Mouse (Mus musculus) hindbrain, embryonic 14.5 days (tissue): ENCODE data around the gene Ak5. TPM values are rescaled to one million over a fixed set of nuclear protein-coding genes. Genes with fewer than 3 reads are reported as not detected.

Source experiments
- ATAC-seq: fragments of 200-750 bp; cut with Nextera tagmentation; 2 replicates; pipeline ENCODE4 v1.8.0; 2017; ENCODE audit warnings: moderate number of reproducible peaks, mild to moderate bottlenecking, moderate TSS enrichment, moderate library complexity; ENCODE audit not compliant: low FRiP score
- DNase-seq: peaks from one replicate; pipeline ENCODE4 v3.0.0-alpha.2; 2015; ENCODE audit warnings: low spot score
- H3K27ac ChIP-seq: fragments of 300-500 bp; sonication (generic); 2 replicates; pipeline ENCODE4 v1.5.1; 2014; ENCODE audit warnings: mild to moderate bottlenecking, moderate library complexity
- H3K27me3 ChIP-seq: fragments of 300-500 bp; sonication (generic); 2 replicates; pipeline ENCODE4 v1.6.1; 2014; ENCODE audit warnings: mild to moderate bottlenecking, low read length, mixed read lengths; ENCODE audit not compliant: control insufficient read depth, insufficient read depth
- H3K36me3 ChIP-seq: fragments of 300-500 bp; sonication (generic); replicated peaks from 2 replicates; pipeline ENCODE4 v1.6.1; 2014; ENCODE audit not compliant: control insufficient read depth, insufficient read depth
- H3K4me1 ChIP-seq: fragments of 300-500 bp; sonication (generic); replicated peaks from 2 replicates; pipeline ENCODE4 v1.6.1; 2014; ENCODE audit warnings: antibody characterized with exemption, low read length, mixed read lengths; ENCODE audit not compliant: control insufficient read depth, insufficient read depth
- H3K4me2 ChIP-seq: fragments of 300-500 bp; sonication (generic); replicated peaks from 2 replicates; pipeline ENCODE4 v1.6.1; 2014; ENCODE audit warnings: mild to moderate bottlenecking, moderate library complexity
- H3K4me3 ChIP-seq: fragments of 300-500 bp; sonication (generic); replicated peaks from 2 replicates; pipeline ENCODE4 v1.5.1; 2014; ENCODE audit warnings: mild to moderate bottlenecking, low read length
- H3K9ac ChIP-seq: fragments of 300-500 bp; sonication (generic); 2 replicates; pipeline ENCODE4 v1.6.1; 2014
- H3K9me3 ChIP-seq: fragments of 300-500 bp; sonication (generic); 2 replicates; pipeline ENCODE4 v1.6.1; 2016; ENCODE audit warnings: low read length; ENCODE audit not compliant: control insufficient read depth
- WGBS: fragments of 180-500 bp; shearing (Covaris S2); extraction: QIAGEN DNeasy Blood & Tissue Kit; methylation state at CpG from one replicate; pipeline ENCODE4 v1.1.7; 2014; 5-methylcytosine and 5-hydroxymethylcytosine counted together
- polyA plus RNA-seq: library from polyadenylated mRNA; unstranded; fragments of >200 nt; fragmentation: Nextera tagmentation; extraction: Ambion mirVana; gene quantifications from 2 replicates; pipeline ENCODE4 v1.2.1, GENCODE M21; 2014

Ak5 gene
- polyA plus RNA-seq, 1 experiment from 2014 or later = 14.1 TPM

DNA sequence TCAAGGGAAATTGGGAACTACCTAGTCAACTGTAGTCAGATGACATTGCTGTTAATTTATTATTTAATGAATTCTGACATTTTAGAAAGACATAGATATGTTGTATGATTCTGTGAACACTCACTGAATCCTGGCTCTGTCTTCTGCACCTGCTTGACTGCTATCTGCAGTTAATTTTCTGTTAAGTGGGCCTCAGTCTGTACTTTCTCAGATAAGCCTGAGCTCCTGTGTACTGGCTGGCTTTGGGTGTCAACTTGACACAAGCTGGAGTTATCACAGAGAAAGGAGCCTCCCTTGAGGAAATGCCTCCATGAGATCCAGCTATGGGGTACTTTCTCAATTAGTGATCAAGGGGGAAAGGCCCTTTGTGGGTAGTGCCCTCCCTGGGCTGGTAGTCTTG is 118.1 kb downstream of the Ak5 start:
- Histone ChIP-seq H3K27ac (no peak overlapping the region), H3K4me1 (no peaks in the 10 kb centered on the region), H3K4me3 (no peak overlapping the region), H3K27me3 (no peaks in the 10 kb centered on the region), H3K9ac (no peak overlapping the region), H3K36me3 (no peaks in the 10 kb centered on the region), H3K9me3 (no peaks in the 10 kb centered on the region), H3K4me2 (no peak overlapping the region)
- no peak for DNase-seq
- ATAC-seq = no peak

DNA sequence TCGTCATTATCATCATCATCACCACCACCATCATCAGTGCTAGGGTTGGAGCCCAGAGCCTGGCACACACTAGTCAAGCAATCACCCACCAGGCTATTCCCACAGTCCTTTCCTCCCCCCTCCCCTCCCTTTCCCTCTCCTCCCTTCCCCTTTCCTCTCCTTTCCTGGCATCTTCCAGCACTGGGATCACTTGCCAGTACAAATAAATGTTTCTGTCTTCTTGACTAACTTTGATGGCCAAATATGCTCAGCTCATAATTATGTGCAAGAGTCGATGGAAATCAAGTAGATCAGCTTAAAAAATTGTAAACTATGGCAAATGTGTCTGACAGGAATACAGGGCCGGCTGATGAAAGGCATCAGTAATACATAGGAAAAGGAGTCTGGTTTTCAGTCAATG is 123.2 kb downstream of the Ak5 start:
- no peak overlapping the region for H3K27ac ChIP-seq
- no peak overlapping the region for H3K9ac ChIP-seq
- DNase-seq (no peak), ATAC-seq (no peak)
- no peaks in the 10 kb centered on the region for H3K4me1 ChIP-seq
- no peaks in the 10 kb centered on the region for H3K27me3 ChIP-seq
- H3K4me2 ChIP-seq = no peak overlapping the region
- H3K36me3 ChIP-seq = no peaks in the 10 kb centered on the region
- no peaks in the 10 kb centered on the region for H3K9me3 ChIP-seq
- H3K4me3 ChIP-seq = no peak overlapping the region
- 92% methylated on average over 3 of the region's 3 CpGs for WGBS

DNA sequence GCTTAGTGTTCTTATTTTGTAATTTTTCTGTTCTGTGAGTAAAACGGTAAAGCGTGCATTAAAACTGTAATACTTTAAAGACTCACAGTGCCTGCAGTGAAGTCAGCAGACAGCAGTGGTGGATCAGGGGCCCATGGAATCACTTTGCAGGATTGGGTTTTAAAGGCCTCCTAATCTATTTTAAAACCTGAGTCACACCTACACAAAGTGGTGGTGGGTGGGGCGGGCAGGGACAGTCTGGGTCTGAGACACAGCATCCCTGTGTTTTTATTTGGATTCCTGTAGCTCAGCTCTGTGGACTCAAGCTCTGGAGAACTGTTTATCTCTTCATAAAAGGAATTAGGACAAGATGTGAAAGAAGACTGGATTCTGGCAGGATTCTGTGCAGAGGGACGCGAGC is 125.9 kb downstream of the Ak5 start:
- Histone ChIP-seq H3K4me2 (no peak overlapping the region), H3K9ac (no peak overlapping the region), H3K4me1 (no peaks in the 10 kb centered on the region), H3K27me3 (no peaks in the 10 kb centered on the region), H3K4me3 (no peak overlapping the region), H3K36me3 (no peaks in the 10 kb centered on the region), H3K9me3 (no peaks in the 10 kb centered on the region), H3K27ac (no peak overlapping the region)
- DNase-seq (no peak), ATAC-seq (no peak)
- WGBS = 79% methylated on average over 5 of the region's 5 CpGs

DNA sequence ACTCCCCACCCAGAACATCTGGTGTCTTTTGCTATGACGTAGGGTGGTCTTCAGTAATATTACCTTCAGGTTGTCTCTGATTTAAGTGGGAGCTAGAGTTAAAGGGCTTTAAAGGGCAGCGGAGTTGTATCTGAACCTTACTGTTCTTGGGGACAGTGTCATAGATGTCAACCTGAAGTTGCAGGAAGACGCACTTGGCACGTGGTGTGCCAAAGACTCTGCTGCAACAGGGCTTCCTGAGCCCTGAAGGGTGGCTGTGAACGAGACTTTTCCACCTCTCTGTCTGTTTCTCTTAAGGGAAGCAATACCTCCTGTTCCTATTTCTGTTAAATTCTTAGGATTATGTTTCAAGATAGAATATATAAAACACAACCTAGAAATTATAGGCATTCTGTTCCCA is 137.8 kb downstream of the Ak5 start:
- no peaks in the 10 kb centered on the region for H3K4me1 ChIP-seq
- H3K36me3 ChIP-seq = no peaks in the 10 kb centered on the region
- DNase-seq = no peak
- WGBS = 96% methylated on average over 5 of the region's 5 CpGs
- no peak overlapping the region for H3K9ac ChIP-seq
- no peaks in the 10 kb centered on the region for H3K27me3 ChIP-seq
- H3K4me2 ChIP-seq = no peak overlapping the region
- ATAC-seq = no peak
- H3K4me3 ChIP-seq = no peak overlapping the region
- H3K9me3 ChIP-seq = no peaks in the 10 kb centered on the region
- H3K27ac ChIP-seq = no peak overlapping the region

DNA sequence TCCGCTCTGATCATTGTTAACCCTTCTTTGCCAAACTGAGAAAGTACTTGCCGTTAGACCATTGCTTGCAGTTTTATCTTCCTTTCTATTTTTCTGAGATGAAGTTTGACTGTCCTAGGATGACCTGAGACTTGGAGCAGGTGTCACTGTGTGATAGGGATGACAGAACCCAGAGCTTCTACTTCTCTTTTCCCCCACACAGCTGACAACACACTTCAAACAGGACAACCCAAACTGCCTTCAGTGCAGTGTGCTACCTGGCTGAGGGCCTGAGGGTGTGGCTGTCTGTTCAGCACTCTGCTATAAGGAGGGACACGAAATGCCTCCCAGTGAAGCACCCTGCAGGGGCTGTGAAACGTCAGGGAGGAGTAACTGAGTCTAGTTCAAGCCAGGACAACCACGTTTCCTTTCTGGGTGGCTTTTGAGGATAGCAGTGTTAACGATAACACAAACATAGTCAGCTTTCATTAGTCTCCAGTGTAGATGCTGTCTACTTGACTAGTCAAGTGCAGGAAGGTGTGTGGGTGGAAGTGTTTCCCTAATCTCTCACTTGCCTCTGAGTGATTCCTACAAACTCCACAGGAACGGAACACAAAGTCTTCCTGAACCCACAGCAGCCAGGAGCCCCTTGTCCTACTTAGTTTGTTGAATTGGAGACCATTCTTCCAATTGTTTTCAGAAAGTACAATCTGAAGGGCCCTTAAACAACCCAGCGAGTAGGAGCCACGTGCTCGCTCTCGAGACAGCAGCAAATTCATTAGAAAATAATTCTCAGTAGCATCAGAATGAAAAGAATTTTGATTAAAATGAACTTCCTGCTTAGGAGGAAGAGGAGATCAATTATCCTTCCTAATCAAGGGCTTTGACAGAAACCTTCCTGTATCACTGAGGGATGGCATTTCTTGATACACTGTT is 138.8 kb downstream of the Ak5 start:
- Histone ChIP-seq H3K4me2 (no peak overlapping the region), H3K4me1 (no peaks in the 10 kb centered on the region), H3K9me3 (no peaks in the 10 kb centered on the region), H3K27me3 (no peaks in the 10 kb centered on the region), H3K9ac (no peak overlapping the region), H3K27ac (no peak overlapping the region), H3K36me3 (no peaks in the 10 kb centered on the region), H3K4me3 (no peak overlapping the region)
- ATAC-seq (no peak), DNase-seq (no peak)
- 77% methylated on average over 11 of the region's 11 CpGs for WGBS

DNA sequence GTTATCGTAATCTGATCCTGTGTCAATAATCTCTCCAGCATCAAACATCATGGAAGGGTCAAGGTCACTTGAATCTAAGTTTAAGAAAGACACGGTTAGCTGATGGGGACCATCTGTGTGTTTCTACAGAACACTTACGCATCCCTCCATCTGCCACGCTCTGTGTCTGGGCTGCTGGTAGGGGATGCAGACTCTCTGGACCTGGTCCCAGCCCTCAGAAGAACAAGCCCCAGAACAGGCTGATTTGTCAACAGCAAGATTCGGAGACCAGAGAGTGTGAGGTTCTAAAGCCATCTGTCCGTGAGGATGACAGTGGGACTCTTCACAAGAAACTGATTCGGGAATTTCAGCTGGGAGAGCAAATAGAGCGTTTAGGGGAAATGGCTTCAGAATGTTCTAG is 141.4 kb downstream of the Ak5 start:
- no peaks in the 10 kb centered on the region for H3K27me3 ChIP-seq
- no peaks in the 10 kb centered on the region for H3K36me3 ChIP-seq
- ATAC-seq (no peak), DNase-seq (no peak)
- no peaks in the 10 kb centered on the region for H3K4me1 ChIP-seq
- 88% methylated on average over 8 of the region's 8 CpGs for WGBS
- H3K4me2 ChIP-seq = no peak overlapping the region
- H3K27ac ChIP-seq = no peak overlapping the region
- H3K4me3 ChIP-seq = no peak overlapping the region
- no peaks in the 10 kb centered on the region for H3K9me3 ChIP-seq
- H3K9ac ChIP-seq = no peak overlapping the region

DNA sequence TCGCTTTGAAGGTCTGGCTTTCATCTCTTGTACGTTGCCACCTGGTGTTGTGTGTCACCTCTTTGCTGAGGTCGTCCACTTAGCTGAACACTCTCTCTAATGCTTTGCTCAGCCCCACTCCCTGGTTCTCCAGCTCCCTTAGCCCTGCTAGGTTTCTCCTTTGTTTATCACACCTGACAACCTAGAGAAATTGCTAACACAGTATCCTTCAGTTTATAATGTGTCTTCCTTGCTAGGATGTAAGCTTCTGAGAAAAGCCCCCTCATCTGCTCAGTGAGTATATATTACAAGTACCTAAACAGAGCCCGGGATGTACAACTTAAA is 144.9 kb downstream of the Ak5 start:
- no peak overlapping the region for H3K9ac ChIP-seq
- H3K4me3 ChIP-seq = no peak overlapping the region
- no peak overlapping the region for H3K27ac ChIP-seq
- H3K36me3 ChIP-seq = no peaks in the 10 kb centered on the region
- H3K9me3 ChIP-seq = no peaks in the 10 kb centered on the region
- H3K4me2 ChIP-seq = no peak overlapping the region
- H3K27me3 ChIP-seq = no peaks in the 10 kb centered on the region
- no peaks in the 10 kb centered on the region for H3K4me1 ChIP-seq
- WGBS = 84% methylated on average over 4 of the region's 4 CpGs
- DNase-seq = no peak
- no peak for ATAC-seq

DNA sequence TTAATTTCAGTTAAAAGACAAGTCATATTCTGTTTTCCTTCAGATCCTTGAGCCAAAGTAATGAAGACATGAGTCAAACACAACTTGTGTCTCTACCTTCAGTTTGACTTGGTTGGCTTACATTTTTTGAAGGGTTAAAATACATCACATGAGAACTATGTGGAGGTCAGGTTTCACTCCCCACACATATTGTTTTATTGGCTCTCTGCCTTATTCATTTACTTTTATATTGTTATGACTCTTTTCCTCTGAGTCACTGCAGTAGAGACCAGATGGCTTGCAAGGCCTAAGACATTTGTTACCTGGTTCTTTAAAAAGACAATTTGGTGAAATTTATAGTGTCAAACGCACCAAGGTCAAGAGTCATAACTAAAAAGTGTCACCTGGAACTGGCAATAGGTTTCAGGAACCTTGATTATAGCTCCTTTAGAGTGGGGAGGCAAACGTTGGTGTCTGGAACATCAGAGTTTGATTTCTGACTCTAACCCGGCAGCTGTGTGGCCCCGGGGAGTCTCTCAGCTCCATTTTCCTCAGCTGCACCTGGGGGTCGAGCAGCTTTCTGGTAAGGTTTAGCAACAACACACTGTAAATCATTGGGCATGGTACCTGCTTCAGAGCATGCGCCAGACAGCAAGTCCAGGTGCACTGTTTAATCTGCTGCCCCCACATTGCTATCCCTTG is 145.4 kb downstream of the Ak5 start:
- Histone ChIP-seq H3K27me3 (no peaks in the 10 kb centered on the region), H3K4me3 (no peak overlapping the region), H3K27ac (no peak overlapping the region), H3K4me2 (no peak overlapping the region), H3K36me3 (no peaks in the 10 kb centered on the region), H3K9ac (no peak overlapping the region), H3K4me1 (no peaks in the 10 kb centered on the region), H3K9me3 (no peaks in the 10 kb centered on the region)
- WGBS = 76% methylated on average over 6 of the region's 6 CpGs
- DNase-seq = no peak
- no peak for ATAC-seq

DNA sequence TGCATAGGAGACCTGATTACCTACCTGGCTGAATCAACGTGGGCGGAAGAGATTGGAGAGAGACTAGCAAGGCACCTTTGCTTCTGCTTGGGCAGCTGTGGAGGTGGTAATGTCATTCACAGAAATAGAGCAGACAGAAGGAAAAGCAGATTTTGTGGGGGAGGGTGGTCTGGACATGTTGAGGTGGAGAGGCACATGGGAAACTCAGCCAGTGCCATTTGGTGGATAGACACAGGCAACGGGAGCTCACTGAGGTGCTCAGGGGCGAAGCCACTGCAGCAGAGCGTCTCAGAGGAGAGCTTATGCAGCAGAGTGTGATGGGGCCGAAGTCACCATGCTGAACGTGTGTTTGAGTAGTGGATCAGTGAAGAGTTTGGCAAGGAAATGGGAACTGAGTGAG is 147.1 kb downstream of the Ak5 start:
- Histone ChIP-seq H3K4me1 (no peaks in the 10 kb centered on the region), H3K27me3 (no peaks in the 10 kb centered on the region), H3K4me2 (no peak overlapping the region), H3K27ac (no peak overlapping the region), H3K9me3 (no peaks in the 10 kb centered on the region), H3K36me3 (no peaks in the 10 kb centered on the region), H3K9ac (no peak overlapping the region), H3K4me3 (no peak overlapping the region)
- DNase-seq (no peak), ATAC-seq (no peak)
- WGBS = 91% methylated on average over 7 of the region's 7 CpGs
